Mouse (Mus musculus): ENCODE data around the gene Btn1a1.

Gene Btn1a1

DNA sequence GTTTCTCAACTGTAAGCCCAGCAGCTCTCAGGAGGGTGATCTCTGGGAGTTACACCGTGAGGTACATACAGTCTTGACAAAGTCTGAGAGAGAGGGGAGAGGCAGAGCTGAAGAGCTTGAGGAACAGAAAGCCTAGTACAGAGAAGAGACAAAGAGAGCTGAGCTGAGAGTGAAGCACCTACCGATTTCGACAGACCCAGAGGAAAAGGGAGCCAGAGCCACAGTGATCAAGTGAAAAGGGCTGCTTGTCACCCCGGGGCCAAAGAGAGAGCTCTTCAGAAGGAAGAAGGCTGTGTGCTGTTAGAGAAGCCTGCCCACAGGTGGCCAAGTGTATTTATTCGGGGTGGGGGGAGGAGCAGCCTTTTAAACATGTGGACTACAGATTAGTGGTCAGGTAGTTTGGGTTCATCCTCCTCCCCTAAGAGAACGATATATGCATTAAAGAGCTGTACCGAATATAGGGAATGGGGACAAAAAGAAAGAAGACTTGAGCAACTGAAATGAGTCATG is at the start of gene Btn1a1:
Gene Btn1a1 (minus strand): TSS at position 302 of the 510 bp plus-strand sequence.
- peak; percentile 67 for DNase-seq (ENCODE audit: low read depth, low spot score)

DNA sequence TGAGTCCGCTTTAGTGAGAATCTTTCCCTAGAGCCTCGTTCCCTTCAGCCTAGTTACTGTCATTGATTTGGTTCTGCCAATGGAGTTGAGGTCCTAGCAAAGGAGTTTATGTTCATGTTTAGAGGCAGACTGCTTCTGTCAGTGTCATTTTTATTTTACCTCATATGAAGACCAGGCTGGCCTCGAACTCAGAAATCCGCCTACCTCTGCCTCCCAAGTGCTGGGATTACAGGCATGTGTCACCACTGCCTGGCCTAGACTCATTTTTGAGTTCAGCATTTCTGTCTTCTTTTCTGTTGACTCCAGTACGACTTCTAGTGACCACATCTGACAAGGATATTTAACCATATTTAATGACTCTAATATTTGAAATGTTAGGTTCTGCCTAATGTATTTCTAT is 49.6 kb upstream of the Btn1a1 start:
- DNase-seq (ENCODE audit: low read depth, low spot score): peak; percentile 72

DNA sequence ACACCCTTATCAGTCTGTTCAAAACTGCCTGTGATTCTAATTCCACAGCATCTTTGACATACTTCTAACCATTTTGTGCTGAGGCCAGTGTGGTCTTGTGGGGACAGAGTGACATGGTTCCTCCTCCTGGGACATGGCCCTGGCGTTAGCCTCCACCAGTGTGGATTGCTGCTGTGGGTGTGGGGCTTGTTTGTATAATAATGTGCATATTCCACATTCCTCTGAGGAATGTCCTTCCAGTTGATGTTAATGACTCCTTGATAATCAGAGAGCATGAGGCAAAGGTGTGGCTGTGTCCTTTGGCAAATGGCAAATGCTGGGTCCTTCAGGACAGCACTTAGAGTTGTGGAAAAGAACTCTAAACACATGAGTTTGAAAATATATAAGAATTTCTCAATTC is 47.8 kb upstream of the Btn1a1 start:
- DNase-seq (ENCODE audit: low read depth, low spot score): peak; percentile 59

DNA sequence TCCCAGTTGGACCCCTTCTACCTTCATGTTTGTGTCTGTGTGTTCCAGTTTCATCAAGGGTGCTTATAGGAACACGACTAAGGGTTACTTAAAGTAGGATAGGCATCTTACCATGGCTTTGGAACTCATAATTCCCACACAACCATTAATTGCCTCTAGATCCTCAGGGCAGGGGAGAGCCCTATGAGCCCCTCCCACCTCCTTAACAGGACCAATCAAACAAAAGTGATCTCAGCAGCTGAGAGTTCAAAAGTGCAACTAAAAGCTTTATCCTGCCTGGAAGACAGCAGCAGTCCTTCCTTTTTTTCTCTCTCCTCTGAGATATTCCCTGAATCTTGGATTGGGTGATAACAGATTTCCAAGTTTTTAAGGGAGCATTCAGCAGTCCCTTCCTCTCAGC is 44.4 kb upstream of the Btn1a1 start:
- DNase-seq (ENCODE audit: low read depth, low spot score): no peak

DNA sequence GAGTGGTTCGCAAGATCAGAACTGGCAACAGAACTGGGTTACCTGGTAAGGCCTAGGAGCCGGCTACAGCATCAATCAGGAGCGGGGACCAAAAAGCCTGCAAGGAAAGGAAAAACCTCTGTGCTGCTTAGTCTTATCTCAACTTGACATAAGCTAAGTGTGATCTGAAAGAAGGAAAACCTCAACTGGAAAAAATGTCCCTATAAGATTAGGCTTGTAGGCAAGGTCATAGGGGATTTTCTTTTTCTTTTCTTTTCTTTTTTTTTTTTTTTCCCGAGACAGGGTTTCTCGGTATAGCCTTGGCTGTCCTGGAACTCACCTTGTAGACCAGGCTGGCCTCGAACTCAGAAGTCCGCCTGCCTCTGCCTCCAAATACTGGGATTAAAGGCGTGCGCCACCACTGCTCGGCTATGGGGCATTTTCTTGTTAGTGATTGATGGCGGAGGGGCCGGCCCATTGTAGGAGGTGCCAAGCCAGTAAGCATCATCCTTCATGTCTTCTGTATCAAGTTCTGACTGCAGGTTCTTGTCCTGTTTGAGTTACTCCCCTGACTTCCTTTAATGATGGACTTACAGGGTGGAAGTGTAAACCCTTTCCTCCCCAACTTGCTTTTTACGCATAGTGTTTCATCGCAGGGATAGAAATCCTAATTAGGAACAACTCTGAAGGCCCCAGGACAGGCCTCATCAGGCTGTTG is 41.3 kb upstream of the Btn1a1 start:
- DNase-seq (ENCODE audit: low read depth, low spot score): peak; percentile 92

DNA sequence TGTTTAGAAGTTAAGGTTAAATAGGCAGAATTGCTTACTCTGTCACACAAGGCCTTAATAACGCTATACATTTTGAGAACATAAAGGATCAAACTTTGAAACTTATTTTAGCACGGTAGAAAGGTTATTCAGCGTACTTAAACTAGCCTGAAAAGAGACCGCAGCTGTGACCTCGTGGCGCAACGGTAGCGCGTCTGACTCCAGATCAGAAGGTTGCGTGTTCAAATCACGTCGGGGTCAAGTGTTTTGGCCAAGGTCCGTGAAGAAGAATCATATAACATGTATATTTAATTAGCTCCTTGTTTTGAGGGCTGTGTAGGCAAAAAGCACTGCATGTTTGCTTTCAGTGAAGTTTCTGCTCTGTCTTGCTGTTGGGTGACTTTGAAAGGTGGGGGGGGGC is 40.6 kb upstream of the Btn1a1 start:
- DNase-seq (ENCODE audit: low read depth, low spot score): peak; percentile 84

DNA sequence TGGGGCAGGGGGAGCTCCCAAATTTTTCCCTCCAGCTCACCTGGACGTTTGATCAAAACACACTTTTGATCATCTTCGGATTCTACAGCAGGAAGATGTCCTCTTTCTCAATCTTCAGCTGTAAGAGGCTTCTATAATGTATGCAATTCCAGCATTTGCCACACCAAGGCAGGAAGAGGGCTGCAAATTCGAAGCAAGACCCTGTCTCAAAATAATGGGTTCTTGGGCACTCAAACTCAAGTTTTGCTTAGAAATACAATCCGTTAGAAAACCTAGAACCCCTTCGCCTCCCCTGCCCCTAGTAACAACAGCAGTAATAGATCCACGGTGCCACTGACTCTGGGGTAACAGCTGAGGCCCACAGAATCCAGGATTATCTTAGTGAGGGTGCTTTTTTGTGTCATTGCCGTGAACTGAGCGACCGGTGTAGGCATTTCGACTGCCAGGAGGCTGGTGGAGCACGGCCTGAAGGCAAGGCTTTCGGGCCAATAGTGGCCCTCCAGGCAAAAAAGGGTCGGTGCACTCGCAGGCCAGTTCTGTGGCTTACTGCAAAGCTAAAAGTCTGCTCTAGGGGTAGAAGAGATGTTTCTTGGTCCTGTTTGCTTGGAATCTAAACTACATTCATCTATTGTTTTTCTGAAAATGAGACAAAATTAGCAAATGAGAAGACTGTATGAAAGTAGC is 40.1 kb upstream of the Btn1a1 start:
- DNase-seq (ENCODE audit: low read depth, low spot score): peak; percentile 73

DNA sequence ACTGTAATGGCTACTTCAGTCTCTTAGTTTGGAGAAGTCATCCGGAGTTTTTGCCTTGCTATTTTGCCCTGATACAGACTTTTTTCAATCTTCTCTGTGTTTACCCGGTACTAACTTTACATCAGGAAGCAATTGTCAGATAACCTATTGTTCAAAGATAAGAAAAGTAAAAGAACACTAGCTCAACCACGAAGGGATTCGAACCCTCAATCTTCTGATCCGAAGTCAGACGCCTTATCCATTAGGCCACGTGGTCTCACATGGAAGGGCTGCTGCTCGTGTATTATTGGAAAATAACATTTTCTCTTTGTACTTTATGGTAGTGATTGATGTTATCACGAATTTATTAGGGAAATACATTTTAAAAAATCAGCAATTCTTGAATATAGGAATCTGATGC is 38.1 kb upstream of the Btn1a1 start:
- peak; percentile 87 for DNase-seq (ENCODE audit: low read depth, low spot score)

DNA sequence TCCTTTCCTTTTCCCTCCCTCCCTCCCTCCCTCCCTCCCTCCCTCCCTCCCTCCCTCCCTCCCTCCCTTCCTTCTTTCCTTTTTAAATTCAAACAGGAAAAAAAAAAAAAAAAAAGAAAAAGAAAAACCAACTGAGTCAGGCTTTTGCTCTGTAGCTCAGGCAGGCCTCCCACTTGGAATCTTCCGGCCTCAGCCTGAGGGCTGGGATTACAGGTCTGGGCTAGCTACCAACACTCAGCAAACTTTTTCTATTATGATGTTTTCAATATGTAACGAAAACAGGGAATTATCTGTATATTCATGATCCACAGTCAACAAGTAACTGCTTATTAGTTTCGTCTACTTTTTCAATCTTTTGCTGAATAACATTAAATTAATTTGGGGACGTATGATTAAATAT is 37.2 kb upstream of the Btn1a1 start:
- no peak for DNase-seq (ENCODE audit: low read depth, low spot score)

DNA sequence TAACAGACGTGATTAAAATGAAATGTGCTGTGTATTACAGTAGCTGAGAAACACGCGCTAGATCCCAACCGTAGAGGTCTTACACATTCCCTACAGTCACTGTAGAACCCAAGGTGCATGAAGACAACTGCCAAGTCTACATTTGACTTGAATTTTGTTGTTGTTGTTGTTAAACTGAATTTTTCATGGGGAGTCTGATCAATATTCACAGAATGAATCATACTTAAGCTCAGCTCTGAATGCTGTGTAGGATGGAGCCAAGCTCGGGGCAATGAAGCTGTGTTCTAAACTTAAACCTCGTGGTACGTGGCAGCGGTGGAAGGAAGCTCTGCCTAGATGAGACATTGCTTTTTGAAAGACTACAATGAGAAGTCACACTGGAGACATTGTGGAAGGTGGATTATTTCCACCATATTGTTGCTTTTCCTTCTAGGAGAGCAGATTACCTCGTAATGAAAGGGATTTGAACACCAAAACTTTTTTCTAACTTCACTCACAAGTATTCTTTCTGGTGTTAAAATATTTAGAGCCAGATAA is 36.4 kb upstream of the Btn1a1 start:
- DNase-seq (ENCODE audit: low read depth, low spot score): no peak

DNA sequence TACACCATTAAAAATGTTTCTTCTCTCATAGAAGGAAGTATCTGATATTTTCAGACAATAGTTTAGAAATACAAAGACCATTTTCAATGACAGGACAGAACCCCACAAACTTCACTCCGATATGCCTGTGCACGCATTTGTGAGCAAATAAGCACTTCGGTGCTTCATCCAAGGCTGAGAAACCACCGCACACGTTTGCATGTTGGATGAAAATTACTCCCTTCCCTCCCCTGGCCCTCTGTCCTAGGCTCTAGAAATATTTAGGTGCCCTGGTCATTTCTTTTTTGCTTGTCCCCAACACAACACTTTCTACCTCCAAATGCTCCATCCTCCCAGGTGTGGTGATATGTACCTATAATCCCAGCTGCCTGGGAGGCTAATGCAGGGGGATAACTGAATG is 35.8 kb upstream of the Btn1a1 start:
- no peak for DNase-seq (ENCODE audit: low read depth, low spot score)

DNA sequence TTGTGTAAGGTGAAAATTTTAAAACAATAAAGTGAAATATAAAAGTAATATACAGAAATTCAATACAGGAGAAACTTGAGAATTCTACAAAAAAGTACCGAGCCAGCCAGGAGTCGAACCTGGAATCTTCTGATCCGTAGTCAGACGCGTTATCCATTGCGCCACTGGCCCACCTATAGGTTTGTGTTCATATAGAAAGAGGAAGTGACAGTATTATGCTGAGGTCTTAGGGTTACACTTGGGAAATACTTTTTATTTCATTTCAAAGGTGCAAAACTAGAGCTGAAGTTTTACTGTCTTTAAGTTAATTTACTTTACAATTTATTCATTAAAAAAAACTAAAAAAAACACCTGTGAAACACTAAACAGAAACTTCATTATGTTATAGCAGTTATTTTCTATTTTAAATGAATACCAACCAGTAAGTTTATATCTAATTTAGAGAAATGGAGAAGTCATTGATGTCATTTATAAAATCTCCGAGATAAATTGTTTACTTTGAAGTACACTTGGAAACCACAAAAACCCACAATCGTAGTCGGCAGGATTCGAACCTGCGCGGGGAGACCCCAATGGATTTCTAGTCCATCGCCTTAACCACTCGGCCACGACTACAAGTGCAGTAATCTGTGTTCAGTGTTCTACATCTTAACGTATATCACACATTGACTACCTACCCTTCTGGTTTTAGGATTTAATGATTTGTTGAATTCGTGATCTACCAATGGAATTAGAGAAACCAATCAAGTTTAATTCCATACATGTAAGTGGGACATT is 34.9 kb upstream of the Btn1a1 start:
- DNase-seq (ENCODE audit: low read depth, low spot score): peak; percentile 91

DNA sequence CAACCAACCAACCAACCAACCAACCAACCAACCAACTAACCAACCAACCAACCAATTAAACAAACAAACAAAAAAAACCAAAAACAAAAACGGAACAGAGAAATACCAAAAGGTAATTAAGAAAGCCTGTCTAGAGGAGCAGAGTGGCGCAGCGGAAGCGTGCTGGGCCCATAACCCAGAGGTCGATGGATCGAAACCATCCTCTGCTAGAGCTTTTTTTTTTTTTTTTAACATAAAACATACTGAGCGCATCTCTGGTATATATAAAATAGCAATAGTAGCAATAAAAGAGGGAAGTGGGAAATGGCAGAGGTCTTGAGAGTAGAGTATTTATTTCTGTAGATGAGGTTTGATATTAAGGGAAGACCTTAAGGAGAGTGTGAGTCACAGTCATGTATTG is 34.2 kb upstream of the Btn1a1 start:
- DNase-seq (ENCODE audit: low read depth, low spot score): no peak

DNA sequence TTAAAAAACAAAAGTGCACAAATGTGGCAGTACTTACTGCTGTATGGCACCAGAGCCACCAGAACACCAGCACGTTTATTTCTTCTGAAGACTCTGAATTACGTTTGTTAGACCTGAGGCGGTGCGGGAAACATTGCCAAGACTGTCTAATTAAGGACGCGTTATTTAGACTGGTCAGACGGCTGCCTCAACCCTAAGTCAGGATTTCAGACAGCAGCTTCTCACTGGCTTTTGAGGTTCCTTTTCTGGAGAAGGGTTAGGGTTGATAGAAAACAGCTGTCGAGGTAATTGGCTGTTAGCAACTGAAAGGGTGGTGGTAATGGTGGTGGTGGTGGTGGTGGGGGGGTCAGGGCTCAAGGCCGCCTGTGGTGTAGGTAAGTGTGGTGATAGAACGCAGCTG is 33.0 kb upstream of the Btn1a1 start:
- no peak for DNase-seq (ENCODE audit: low read depth, low spot score)

DNA sequence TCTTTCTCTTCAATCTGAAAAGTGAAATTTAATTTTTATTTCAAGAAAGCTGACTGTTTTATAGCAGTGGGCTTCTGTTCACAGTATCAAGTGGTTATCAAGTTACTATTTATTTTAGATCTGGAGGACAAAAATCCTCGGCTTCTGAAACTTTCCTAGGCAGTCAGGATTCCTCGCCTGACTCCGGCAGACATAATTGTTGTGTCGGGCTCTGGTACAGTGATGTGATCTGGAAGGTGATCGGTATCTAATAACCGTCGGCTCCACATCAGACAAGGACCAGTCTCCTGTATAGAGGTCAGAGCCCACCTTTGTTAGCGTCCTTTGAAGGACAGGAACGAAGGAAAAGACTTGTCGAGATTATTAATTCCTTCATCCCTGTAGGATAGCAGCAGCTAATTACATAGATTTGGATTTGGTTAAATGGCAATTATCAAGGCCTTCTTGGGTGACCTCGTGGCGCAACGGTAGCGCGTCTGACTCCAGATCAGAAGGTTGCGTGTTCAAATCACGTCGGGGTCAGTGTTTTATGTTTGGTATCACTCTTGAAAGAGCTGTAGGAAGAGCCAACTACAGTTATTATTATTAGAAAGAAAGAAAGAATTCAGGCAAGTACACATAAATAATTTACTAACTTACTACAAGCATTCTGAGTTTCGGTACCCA is 32.1 kb upstream of the Btn1a1 start:
- peak; percentile 84 for DNase-seq (ENCODE audit: low read depth, low spot score)

DNA sequence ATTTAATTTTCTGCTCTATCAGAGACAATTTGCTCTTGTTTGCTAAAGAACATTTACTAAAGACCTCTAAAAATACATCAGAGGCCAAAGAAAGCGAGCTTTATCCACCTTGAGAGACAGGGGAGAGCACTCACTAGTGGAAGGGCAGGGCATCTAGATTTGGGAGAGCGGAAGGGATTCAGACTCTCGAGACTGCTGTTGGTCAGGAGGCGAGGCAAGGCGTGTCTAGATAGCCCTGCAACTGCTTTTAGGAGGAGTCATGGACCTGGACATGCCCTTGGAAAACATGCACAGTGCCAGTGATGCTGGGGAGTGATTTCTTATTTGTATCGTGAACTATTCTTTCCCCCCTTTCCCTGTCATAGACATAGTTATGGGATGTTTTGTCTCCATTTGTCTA is 29.8 kb upstream of the Btn1a1 start:
- DNase-seq (ENCODE audit: low read depth, low spot score): peak; percentile 62

DNA sequence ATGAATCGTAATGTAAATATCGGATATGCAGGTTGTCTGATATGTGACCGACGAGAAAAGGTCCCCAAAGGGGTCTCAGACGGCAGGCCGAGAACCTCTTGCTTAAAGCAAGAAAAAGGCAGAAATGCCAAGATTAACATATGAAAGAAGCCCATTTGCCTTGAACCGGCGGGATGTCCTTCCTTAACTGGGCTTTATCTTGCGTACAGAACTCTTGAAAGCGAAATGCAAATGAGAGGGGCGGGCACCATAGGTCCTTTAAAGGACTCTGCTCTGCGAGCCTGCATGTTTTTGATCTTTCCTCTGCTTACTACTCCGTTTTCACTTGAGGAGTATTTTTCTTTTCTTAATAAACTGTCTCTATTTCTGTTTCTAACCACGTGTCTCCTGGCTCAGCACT is 26.3 kb upstream of the Btn1a1 start:
- DNase-seq (ENCODE audit: low read depth, low spot score): peak; percentile 96

DNA sequence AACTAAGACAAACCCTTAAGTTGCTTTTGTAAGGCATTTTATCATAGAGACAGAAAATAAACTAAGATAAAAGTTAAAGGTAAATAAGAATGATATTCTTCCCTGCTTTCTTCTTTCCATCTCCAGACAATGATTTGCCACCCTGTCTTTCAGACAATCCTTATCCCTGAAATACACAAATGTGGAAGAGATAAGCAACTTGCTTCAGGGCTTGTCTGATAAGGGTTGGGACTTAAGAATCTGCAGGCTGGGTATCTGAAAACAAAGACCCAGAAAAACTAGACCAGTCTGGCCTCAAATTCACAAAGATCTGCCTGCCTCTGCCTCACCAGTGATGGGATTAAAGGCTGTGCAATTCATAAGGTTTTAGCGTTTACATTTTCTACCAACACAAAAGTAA is 25.6 kb upstream of the Btn1a1 start:
- DNase-seq (ENCODE audit: low read depth, low spot score): no peak

DNA sequence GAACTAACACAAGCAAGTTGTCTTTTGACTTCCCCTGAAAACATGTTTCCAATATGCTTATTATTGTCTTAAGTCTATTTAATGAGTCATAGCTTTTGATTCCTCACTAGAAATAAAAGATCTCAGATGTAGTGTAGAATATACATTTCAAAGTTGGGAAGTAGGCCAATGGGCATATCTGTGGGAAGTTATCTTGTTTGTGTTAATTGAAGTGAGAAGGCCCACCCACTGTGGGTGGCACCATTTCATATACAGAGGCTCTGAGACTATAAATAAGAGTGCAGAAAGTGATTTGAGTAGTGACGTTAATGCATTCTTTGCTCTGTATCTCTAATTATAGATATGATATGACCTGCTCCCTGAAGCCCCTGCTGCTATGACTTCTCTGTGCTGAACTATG is 25.2 kb upstream of the Btn1a1 start:
- no peak for DNase-seq (ENCODE audit: low read depth, low spot score)

DNA sequence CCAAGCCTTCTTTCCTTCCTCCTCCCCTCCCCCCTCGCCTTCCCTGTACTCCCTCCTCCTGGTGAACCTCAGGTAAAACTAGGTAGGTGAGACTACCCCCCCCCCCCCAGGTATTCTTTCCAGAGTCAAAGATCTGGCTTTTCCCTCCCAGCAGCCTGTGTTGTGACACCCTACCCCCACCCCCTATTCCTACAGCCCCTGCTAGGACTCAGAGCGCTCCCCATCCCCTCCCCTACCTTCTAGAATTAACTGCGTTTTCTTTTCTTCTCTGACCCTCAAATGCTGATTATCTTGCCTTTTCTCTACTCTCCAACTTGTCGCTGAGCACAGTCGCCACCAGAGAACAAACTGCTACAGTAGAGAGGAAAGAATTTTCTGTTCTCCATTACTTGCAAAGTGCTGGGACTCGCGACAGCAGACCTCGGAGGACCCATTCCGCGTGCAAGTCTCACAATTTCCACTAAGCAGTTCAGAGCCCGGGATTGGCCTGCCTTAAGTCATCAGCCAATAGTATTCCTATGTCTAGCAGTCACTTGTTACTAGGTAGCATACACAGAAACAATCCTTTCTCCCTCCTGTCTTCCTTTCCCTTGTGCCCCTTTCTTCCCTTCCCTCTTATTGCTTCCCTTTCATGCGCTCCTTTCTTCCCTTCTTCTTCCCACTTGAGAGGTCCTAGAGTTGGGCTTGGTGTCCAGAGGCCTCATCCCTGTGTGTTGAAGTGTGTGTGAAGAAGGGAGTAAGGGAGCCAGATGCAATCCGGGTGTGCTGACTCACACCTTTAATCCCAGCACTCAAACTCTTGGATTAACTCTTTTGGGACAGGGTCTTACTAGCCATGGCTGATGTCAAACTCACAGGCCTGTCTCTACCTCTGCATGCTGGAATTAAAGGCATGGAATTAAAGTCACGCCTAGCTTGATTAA is 23.0 kb upstream of the Btn1a1 start, which contains the start of gene Btn2a2:
Gene Btn2a2 (minus strand): TSS at position 458 of the 923 bp plus-strand sequence.
- peak; percentile 91 for DNase-seq (ENCODE audit: low read depth, low spot score)

Data from ES-CJ7 (cell line).